Mouse (Mus musculus) ES-Bruce4 (cell line): ENCODE measurements around the gene Chd5.

Experiments used
- CTCF ChIP-seq: IDR thresholded peaks from one replicate; pipeline ENCODE4 v1.8.1; 2011; ENCODE audit warnings: low read depth, low read length
- EP300 ChIP-seq: IDR thresholded peaks from 2 replicates; pipeline ENCODE4 v1.6.1; 2011; ENCODE audit warnings: low read depth, low read length; ENCODE audit not compliant: insufficient read depth
- POLR2A ChIP-seq: IDR thresholded peaks from one replicate; pipeline ENCODE4 v1.8.1; 2011; ENCODE audit warnings: low read length; ENCODE audit not compliant: insufficient read depth

- no peak for TF ChIP-seq POLR2A
- TF ChIP-seq CTCF: no peak
- TF ChIP-seq EP300: no peak
These were observed 4.9 kb upstream of the Chd5 start for GRCm38 (mm10) chr4:152333587-152333986.
